Mouse (Mus musculus) c-Kit-positive CD71-negative TER-119-negative erythroid progenitor cells, embryonic 14.5 days (primary cell): ENCODE measurements around the gene Cyp4f39.
"Not testable (repeated sequence)": the region's sequence is repeated elsewhere in the genome, so short reads cannot be mapped to it uniquely, and the experiment has no call there.

Source experiments
- DNase-seq: peaks from one replicate; pipeline ENCODE4 v3.0.0-alpha.2; 2013; ENCODE audit warnings: low read depth

The Cyp4f39 gene

GRCm38 (mm10) chr17:32528408-32529337 lies 76.2 kb downstream of the Cyp4f39 start:
- DNase-seq = peak; percentile 88

- not testable (repeated sequence) for DNase-seq
These were observed 79.8 kb downstream of the Cyp4f39 start for GRCm38 (mm10) chr17:32532356-32532755.

- no peak for DNase-seq
These were observed 81.5 kb downstream of the Cyp4f39 start for GRCm38 (mm10) chr17:32534068-32534467.

GRCm38 (mm10) chr17:32536051-32536866 lies 83.7 kb downstream of the Cyp4f39 start, which contains the start of gene Cyp4f16:
Cyp4f16 (plus strand) TSS chr17:32536558.
- peak; percentile 53 for DNase-seq

- DNase-seq = no peak
These were observed 84.3 kb downstream of the Cyp4f39 start for GRCm38 (mm10) chr17:32536867-32537250.
